Mouse (Mus musculus) hindbrain, embryonic 16.5 days (tissue): ENCODE results near the gene Tenm4. TPM values are rescaled to one million over a fixed set of nuclear protein-coding genes. Genes with fewer than 3 reads are reported as not detected.

ENCODE experiments used
- ATAC-seq: fragments of 200-750 bp; cut with Nextera tagmentation; 2 replicates; pipeline ENCODE4 v1.8.0; 2017; ENCODE audit warnings: moderate TSS enrichment, moderate library complexity
- H3K27ac ChIP-seq: fragments of 300-500 bp; sonication (generic); 2 replicates; pipeline ENCODE4 v1.5.1; 2014; ENCODE audit warnings: low read depth, mild to moderate bottlenecking, control low read depth, low read length, moderate library complexity
- H3K27me3 ChIP-seq: fragments of 300-500 bp; sonication (generic); replicated peaks from 2 replicates; pipeline ENCODE4 v1.6.1; 2014; ENCODE audit warnings: low read length; ENCODE audit not compliant: control insufficient read depth, insufficient read depth
- H3K36me3 ChIP-seq: fragments of 300-500 bp; sonication (generic); 2 replicates; pipeline ENCODE4 v1.6.1; 2014; ENCODE audit warnings: mild to moderate bottlenecking, low read length, moderate library complexity, mixed read lengths; ENCODE audit not compliant: control insufficient read depth, insufficient read depth
- H3K4me1 ChIP-seq: fragments of 300-500 bp; sonication (generic); 2 replicates; pipeline ENCODE4 v1.6.1; 2014; ENCODE audit warnings: low read depth, low read length; ENCODE audit not compliant: control insufficient read depth, insufficient read depth
- H3K4me2 ChIP-seq: fragments of 300-500 bp; sonication (generic); 2 replicates; pipeline ENCODE4 v1.6.1; 2014; ENCODE audit warnings: mild to moderate bottlenecking, low read length, control low read depth, moderate library complexity
- H3K4me3 ChIP-seq: fragments of 300-500 bp; sonication (generic); 2 replicates; pipeline ENCODE4 v1.5.1; 2014; ENCODE audit warnings: mild to moderate bottlenecking, low read length, control low read depth, moderate library complexity
- H3K9ac ChIP-seq: fragments of 300-500 bp; sonication (generic); 2 replicates; pipeline ENCODE4 v1.6.1; 2014; ENCODE audit warnings: low read depth, mild to moderate bottlenecking, control low read depth, low read length, moderate library complexity
- H3K9me3 ChIP-seq: fragments of 300-500 bp; sonication (generic); 2 replicates; pipeline ENCODE4 v1.6.1; 2014; ENCODE audit warnings: mild to moderate bottlenecking, low read length, moderate library complexity; ENCODE audit not compliant: control insufficient read depth
- WGBS: fragments of 180-500 bp; shearing (Covaris S2); extraction: QIAGEN DNeasy Blood & Tissue Kit; methylation state at CpG from one replicate; pipeline ENCODE4 v1.1.7; 2014; 5-methylcytosine and 5-hydroxymethylcytosine counted together
- polyA plus RNA-seq: library from polyadenylated mRNA; unstranded; fragments of >200 nt; fragmentation: Nextera tagmentation; extraction: Ambion mirVana; gene quantifications from 2 replicates; pipeline ENCODE4 v1.2.1, GENCODE M21; 2015

Gene Tenm4
- polyA plus RNA-seq, 1 experiment from 2014 or later = 32.4 TPM

DNA sequence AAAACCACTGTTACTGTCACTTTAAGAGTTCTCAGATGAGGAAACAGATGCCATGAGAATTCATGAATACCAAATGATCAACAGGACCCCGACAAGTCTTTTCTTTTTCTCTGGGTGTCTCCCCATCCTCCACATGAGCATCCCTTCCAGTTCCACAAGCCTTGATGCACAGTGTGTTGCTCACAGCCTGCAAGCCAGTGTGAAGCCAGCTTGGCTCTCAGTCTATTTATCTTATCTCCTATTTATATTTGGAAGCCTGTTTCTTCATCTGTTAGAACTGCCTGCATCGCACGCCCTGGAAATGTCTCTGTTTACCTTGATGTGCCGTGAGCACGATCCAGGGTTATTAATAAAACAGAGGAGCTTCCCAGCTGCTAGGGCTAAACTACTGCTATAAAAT is 169.8 kb downstream of the Tenm4 start:
- Histone ChIP-seq H3K4me3 (no peak overlapping the region), H3K9me3 (no peaks in the 10 kb centered on the region), H3K4me2 (no peak overlapping the region), H3K36me3 (no peaks in the 10 kb centered on the region), H3K4me1 (no peaks in the 10 kb centered on the region), H3K27me3 (no peaks in the 10 kb centered on the region), H3K9ac (no peak overlapping the region), H3K27ac (no peak overlapping the region)
- ATAC-seq = no peak
- WGBS = 65% methylated on average over 5 of the region's 5 CpGs

DNA sequence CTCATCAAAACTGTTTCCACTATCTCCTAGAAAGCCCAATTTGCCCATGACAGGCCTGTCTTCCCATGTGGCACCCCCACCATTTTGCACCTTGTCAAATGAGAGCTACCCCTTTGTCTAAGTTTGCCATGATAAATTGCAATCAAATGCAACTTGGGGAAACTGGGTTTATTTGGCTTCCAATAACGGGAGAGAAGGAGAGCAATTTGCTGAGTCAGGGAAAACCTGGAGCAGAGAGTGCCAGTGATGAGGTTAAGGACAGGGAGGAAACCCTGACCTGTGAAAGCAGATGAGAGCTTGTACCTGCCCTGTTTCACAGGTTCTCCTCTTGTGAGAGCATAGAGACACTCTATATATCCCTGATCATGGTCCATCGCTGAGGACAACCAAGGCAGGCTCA is 170.4 kb downstream of the Tenm4 start:
- no peaks in the 10 kb centered on the region for H3K36me3 ChIP-seq
- no peaks in the 10 kb centered on the region for H3K9me3 ChIP-seq
- H3K4me3 ChIP-seq = no peak overlapping the region
- no peak for ATAC-seq
- WGBS = 78% methylated on average over 2 of the region's 2 CpGs
- no peaks in the 10 kb centered on the region for H3K27me3 ChIP-seq
- H3K4me2 ChIP-seq = no peak overlapping the region
- no peak overlapping the region for H3K27ac ChIP-seq
- no peak overlapping the region for H3K9ac ChIP-seq
- H3K4me1 ChIP-seq = no peaks in the 10 kb centered on the region

DNA sequence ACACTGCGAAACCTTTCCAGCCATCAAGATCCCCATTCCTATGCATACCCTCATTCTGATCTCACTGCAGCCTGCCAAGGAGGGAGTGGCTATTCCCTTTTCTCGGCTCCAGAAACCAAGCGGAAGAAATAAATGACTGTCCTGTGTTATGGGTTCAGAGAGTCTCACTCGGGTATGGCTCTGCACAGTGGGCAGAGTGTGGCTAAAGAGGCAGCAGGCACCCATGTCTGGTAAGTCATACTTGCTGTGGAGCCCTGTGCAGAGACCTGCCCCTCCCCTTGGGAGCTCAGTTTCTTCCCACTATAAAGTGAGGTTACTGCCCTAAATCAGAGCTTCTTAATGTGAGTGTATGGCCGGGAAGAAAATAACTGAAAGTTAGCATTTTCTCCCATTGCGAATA is 171.9 kb downstream of the Tenm4 start:
- no peak for ATAC-seq

DNA sequence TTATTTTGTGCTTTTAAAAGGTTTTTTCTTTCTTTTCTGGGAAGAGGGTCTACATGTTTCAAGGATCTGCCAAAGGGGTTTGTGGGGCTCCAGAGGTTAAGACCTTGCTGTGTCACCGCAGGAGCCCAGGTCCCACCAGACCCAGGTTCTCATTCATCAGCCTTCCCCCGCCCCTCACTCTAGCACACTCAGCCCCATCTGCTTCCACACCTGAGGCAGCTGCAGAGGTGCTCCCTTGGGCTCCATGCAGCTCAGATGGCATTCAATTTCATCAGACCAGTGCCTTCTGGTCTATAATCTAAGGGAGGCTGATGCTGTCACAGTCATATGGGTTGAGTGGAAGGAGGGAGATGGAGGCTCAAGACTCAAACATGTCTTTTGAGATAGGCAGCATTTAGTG is 172.6 kb downstream of the Tenm4 start:
- Histone ChIP-seq H3K27me3 (no peaks in the 10 kb centered on the region), H3K4me2 (no peak overlapping the region), H3K36me3 (no peaks in the 10 kb centered on the region), H3K27ac (no peak overlapping the region), H3K4me3 (no peak overlapping the region), H3K9ac (no peak overlapping the region), H3K9me3 (no peaks in the 10 kb centered on the region), H3K4me1 (no peaks in the 10 kb centered on the region)
- WGBS = 92% methylated on average over 2 of the region's 2 CpGs
- no peak for ATAC-seq

More for the DNA sequence above, 171.9 kb downstream of the Tenm4 start:
- no peak overlapping the region for H3K4me2 ChIP-seq
- no peak overlapping the region for H3K4me3 ChIP-seq
- no peak overlapping the region for H3K27ac ChIP-seq
- no peaks in the 10 kb centered on the region for H3K27me3 ChIP-seq
- no peaks in the 10 kb centered on the region for H3K9me3 ChIP-seq
- no peaks in the 10 kb centered on the region for H3K4me1 ChIP-seq
- no peaks in the 10 kb centered on the region for H3K36me3 ChIP-seq
- no peak overlapping the region for H3K9ac ChIP-seq
- 70% methylated on average over 6 of the region's 6 CpGs for whole genome bisulfite sequencing

DNA sequence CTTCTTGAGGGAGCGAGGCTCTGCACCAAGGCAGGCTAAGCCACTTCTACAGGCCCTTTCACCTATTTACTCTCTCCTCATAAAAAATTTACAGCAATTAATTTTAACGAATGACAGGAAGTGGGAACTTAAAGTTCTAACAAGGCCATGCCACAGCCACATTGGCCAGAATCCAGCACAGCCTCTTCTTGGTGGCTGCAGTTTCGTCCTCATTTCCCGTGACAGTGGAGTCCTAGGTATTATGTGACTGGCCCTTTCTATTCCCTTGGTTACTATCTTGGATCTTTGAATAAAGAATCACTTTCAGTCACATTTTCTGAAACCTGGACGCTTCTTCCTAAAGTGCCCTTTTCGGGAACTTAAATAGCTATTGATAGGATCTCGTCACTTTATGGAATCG is 181.6 kb downstream of the Tenm4 start:
- Histone ChIP-seq H3K4me1 (peaks cover 7% of the 10 kb centered on the region; the same call in 1 of the 2 replicates), H3K9me3 (no peaks in the 10 kb centered on the region), H3K27me3 (no peaks in the 10 kb centered on the region), H3K27ac (no peak overlapping the region), H3K4me3 (no peak overlapping the region), H3K36me3 (no peaks in the 10 kb centered on the region), H3K9ac (no peak overlapping the region), H3K4me2 (no peak overlapping the region)
- ATAC-seq = no peak
- 76% methylated on average over 8 of the region's 8 CpGs for WGBS

DNA sequence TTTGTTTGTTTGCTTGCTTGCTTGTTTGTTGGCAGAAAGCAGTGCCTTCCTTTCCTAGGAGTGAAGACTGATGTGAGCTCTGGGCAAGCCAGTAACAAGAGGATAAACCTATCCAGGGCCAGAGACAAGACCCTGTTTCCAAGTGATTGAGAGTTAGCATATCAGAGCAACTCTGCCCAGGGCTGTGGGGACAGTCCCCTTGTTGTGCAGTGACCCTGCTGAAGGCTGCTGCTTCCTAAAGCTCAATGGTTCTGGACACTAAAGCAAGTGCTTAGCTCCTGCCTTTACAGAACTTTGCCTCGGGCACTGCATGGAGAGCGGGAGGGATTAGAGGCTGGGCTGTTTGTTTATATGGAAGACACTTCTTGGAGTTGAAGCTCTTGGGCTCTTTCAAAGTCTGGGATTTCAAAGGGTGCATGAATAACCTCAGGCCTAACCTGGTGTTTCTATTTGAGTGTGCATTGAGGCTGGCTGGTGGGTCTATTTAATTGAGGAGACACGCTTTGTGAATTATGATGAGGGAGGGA is 185.3 kb downstream of the Tenm4 start:
- 62% methylated on average over 3 of the region's 3 CpGs for WGBS
- H3K27me3 ChIP-seq = no peaks in the 10 kb centered on the region
- H3K9me3 ChIP-seq = no peaks in the 10 kb centered on the region
- no peak overlapping the region for H3K4me3 ChIP-seq
- no peaks in the 10 kb centered on the region for H3K36me3 ChIP-seq
- no peak overlapping the region for H3K4me2 ChIP-seq
- ATAC-seq = no peak
- peaks cover 12% of the 10 kb centered on the region; the same call in 1 of the 2 replicates for H3K4me1 ChIP-seq
- no peak overlapping the region for H3K27ac ChIP-seq
- H3K9ac ChIP-seq = no peak overlapping the region

DNA sequence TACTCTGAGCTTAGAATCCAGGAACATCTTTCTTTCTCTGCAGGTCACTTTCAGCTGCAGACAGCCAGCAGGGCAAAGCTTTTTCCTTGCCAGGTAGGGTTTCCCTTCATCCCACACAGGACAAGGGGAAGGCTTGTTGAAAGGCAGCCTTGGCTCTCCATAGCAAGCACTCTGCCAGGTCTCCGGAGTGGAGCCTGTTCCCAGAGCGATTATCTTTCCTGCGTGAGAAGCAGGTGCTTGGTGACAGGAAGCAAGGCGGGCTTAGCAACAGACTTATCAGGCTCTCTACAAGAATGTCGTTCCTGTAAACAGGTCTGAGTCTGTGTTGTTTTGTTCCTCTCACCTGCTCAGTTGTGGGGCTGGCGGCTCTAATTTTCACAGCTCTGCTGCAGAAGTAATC is 186.5 kb downstream of the Tenm4 start:
- peak; percentile 75 for ATAC-seq
- H3K4me3 ChIP-seq = no peak overlapping the region
- WGBS = 47% methylated on average over 6 of the region's 6 CpGs
- no peak overlapping the region for H3K4me2 ChIP-seq
- H3K9me3 ChIP-seq = no peaks in the 10 kb centered on the region
- H3K36me3 ChIP-seq = no peaks in the 10 kb centered on the region
- peaks cover 12% of the 10 kb centered on the region; the same call in 1 of the 2 replicates for H3K4me1 ChIP-seq
- H3K27me3 ChIP-seq = no peaks in the 10 kb centered on the region
- no peak overlapping the region for H3K9ac ChIP-seq
- no peak overlapping the region; the same call in 1 of the 2 replicates for H3K27ac ChIP-seq

DNA sequence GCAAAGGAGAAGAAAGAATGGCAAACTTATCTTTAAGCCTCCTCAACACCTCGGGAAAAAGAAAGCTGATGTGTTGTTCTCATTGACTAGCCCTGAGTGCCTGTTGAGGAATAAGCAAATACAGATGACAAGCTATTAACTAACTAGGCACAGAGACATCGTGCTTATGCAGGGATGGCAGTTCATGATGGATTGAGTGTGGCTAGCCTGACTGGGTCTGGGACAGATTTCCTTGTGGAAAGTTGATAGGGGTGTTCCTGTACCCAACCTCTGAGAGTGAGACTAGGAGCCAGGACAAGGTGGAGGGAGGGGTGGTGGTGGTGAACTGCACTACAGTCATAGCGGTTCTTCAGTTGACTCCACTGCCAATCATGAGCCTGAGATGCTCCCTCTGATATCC is 192.3 kb downstream of the Tenm4 start:
- no peak overlapping the region for H3K27ac ChIP-seq
- no peaks in the 10 kb centered on the region for H3K9me3 ChIP-seq
- no peak for ATAC-seq
- H3K36me3 ChIP-seq = no peaks in the 10 kb centered on the region
- WGBS = 77% methylated on average over 3 of the region's 3 CpGs
- 0 out of 2 replicates have a peak, but pooled peaks cover under 1% of the 10 kb centered on the region for H3K4me1 ChIP-seq
- H3K4me3 ChIP-seq = no peak overlapping the region
- no peak overlapping the region for H3K4me2 ChIP-seq
- H3K27me3 ChIP-seq = no peaks in the 10 kb centered on the region
- H3K9ac ChIP-seq = no peak overlapping the region

DNA sequence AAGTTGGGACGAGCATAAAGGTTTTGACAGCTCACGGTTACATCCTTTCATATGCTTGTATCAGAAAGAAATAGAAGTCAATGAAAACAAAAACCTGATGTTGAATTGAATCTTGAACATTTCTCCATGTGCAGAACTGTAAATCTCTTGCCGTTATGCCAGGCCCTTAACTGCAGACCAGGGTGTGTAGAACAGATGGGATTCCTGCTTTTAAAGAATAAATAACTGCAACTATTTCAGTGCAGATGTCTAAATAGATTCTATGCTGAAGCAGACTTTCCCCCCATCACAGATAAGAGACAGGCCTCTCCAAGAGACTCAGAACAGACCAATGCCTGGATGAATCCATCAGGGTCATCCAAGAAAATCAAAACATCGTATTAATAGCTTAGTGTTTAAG is 198.9 kb downstream of the Tenm4 start:
- H3K4me1 ChIP-seq = no peaks in the 10 kb centered on the region
- no peak overlapping the region for H3K4me3 ChIP-seq
- H3K27ac ChIP-seq = no peak overlapping the region
- WGBS = 93% methylated on average over 4 of the region's 4 CpGs
- no peaks in the 10 kb centered on the region for H3K27me3 ChIP-seq
- no peaks in the 10 kb centered on the region for H3K36me3 ChIP-seq
- H3K9me3 ChIP-seq = no peaks in the 10 kb centered on the region
- H3K9ac ChIP-seq = no peak overlapping the region
- H3K4me2 ChIP-seq = no peak overlapping the region
- no peak for ATAC-seq
